Mouse (Mus musculus): Measurements from ENCODE around the gene Adarb2. TPM values are rescaled to one million over a fixed set of nuclear protein-coding genes. Genes with fewer than 3 reads are reported as not detected.

Gene Adarb2
- polyA plus RNA-seq, 1 experiment, result not detected

DNA sequence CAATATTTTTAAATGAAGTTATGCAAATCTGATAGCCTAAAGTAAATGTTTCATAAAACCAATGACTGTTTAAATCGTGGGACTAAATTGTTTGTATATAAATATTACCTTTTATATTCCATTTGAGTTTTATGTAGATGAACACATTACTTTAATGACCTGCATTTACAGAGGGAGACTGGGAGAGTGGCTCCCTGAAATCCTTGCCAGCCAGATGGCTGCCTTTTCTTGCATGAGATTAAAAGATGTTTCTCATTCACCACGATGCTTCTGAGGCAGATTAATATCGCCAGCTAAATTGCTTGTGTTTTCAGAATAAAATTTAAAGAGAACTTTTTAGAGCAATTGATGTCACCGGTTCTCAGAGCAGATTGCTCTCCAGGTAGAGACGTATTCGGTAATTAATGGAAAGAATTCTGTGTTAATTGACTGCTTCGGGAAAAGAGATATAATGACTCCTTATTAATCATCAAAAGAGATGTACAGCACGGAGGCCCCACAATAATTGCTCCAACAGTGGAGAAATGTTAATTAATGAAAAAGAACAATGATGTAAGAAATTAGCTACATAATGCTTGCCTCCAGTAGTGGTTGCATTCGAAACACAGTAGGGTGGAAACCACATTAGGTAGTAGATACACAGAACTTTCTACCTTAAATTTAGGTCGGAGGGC, 527.4 kb downstream of the Adarb2 start:
- Histone ChIP-seq H3K4me3 (replicated peaks; ENCODE audit: control insufficient read depth, low read depth, low read length) (no peak overlapping the region), H3K27ac (ENCODE audit: control insufficient read depth, insufficient read depth, low read depth, low read length, poor library complexity) (no peak overlapping the region), H3K4me1 (ENCODE audit: control insufficient read depth, insufficient read depth, low read length) (no peaks in the 10 kb centered on the region)
- TF ChIP-seq CTCF (IDR thresholded peaks at IDR 0.05; ENCODE audit: control insufficient read depth, insufficient read depth, low read length) (no peak), POLR2A (IDR thresholded peaks at IDR 0.05; ENCODE audit: borderline replicate concordance, control insufficient read depth, low read depth, low read length) (no peak)
- 80% methylated on average over 10 of the region's 10 CpGs for WGBS

DNA sequence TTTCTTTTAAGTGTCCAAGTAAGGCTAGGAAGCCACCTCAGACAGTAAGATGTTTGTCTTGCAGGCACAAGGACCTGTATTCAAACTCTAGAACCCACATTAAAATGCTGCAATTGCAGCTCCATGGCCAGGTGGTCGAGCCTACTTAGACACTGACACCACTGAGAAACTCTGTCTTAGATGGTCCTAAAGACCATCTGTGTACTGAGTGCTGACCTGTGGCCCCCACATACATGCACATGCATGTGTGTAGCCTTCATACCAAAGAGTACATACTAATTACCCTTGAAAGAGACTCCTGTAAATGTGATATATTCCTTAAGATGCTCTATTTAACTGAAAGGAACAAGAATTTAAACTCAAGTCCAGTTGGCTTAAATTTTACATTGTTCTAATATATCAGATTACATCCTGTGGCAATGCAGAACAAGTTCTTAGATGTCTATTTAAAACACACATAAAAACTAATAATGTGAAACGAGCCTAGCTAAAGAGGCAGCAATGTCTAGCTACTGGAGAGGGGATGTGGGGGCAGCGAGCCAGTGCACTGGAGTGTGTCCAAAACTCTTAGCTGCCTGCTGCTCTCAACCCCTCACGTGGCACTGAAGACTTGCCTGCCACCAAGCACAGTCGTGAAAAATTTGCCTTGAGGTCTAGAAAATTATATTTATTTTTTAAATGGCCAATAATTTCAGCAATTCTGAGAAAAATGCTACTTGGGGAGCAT, 534.6 kb downstream of the Adarb2 start:
- no peak overlapping the region for H3K27ac ChIP-seq (ENCODE audit: control insufficient read depth, insufficient read depth, low read depth, low read length, poor library complexity)
- H3K4me3 ChIP-seq (replicated peaks; ENCODE audit: control insufficient read depth, low read depth, low read length), result no peak overlapping the region
- WGBS, result 54% methylated on average over 5 of the region's 5 CpGs
- H3K4me1 ChIP-seq (ENCODE audit: control insufficient read depth, insufficient read depth, low read length), result no peaks in the 10 kb centered on the region
- no peak for TF ChIP-seq CTCF (IDR thresholded peaks at IDR 0.05; ENCODE audit: control insufficient read depth, insufficient read depth, low read length)
- TF ChIP-seq POLR2A (IDR thresholded peaks at IDR 0.05; ENCODE audit: borderline replicate concordance, control insufficient read depth, low read depth, low read length), result no peak

DNA sequence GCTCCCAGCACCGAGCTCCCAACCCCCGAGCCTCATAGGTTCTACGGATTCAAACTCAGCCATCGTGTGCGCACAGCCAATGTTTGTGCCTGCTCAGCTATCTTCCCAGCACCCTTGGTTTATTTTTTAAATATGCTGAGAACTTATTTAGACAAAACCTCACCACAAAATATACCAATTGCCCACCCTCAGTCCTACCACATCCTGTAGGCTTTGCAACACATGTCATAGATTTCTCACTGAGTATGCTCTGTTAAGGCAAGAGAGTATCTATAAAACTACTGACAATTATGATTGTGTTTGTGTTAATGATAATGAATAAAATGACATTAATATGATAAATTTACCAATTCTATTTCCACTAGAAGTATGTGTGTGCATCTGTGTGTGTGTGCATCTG, 540.1 kb downstream of the Adarb2 start:
- no peak overlapping the region for H3K4me3 ChIP-seq (replicated peaks; ENCODE audit: control insufficient read depth, low read depth, low read length)
- TF ChIP-seq CTCF (IDR thresholded peaks at IDR 0.05; ENCODE audit: control insufficient read depth, insufficient read depth, low read length) (no peak), POLR2A (IDR thresholded peaks at IDR 0.05; ENCODE audit: borderline replicate concordance, control insufficient read depth, low read depth, low read length) (no peak)
- WGBS, result 69% methylated on average over 5 of the region's 5 CpGs
- H3K27ac ChIP-seq (ENCODE audit: control insufficient read depth, insufficient read depth, low read depth, low read length, poor library complexity), result no peak overlapping the region
- no peaks in the 10 kb centered on the region for H3K4me1 ChIP-seq (ENCODE audit: control insufficient read depth, insufficient read depth, low read length)

DNA sequence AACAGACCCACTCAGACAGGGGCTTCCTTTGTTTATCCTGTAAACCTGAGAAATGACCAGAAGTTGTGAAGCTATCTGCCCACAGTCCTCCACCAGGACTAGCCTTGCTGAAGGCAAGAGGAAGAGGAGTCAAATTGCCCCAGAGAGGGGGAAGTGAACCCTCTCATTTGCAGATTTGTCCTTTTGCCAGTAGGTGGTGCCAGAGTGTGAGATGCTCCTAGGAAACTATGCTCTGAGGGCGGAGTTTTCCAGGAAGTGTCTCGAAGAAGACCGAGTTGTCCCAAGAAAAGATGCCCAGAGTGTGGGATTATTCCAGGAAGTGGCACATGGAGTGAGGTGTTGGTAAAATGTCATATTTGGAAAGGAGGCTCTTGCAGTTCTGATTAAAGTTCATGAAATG, 541.9 kb downstream of the Adarb2 start:
- Histone ChIP-seq H3K4me3 (replicated peaks; ENCODE audit: control insufficient read depth, low read depth, low read length) (no peak overlapping the region), H3K27ac (ENCODE audit: control insufficient read depth, insufficient read depth, low read depth, low read length, poor library complexity) (no peak overlapping the region), H3K4me1 (ENCODE audit: control insufficient read depth, insufficient read depth, low read length) (no peaks in the 10 kb centered on the region)
- no peak for TF ChIP-seq CTCF (IDR thresholded peaks at IDR 0.05; ENCODE audit: control insufficient read depth, insufficient read depth, low read length)
- no peak for TF ChIP-seq POLR2A (IDR thresholded peaks at IDR 0.05; ENCODE audit: borderline replicate concordance, control insufficient read depth, low read depth, low read length)
- WGBS, result 61% methylated on average over 3 of the region's 3 CpGs

DNA sequence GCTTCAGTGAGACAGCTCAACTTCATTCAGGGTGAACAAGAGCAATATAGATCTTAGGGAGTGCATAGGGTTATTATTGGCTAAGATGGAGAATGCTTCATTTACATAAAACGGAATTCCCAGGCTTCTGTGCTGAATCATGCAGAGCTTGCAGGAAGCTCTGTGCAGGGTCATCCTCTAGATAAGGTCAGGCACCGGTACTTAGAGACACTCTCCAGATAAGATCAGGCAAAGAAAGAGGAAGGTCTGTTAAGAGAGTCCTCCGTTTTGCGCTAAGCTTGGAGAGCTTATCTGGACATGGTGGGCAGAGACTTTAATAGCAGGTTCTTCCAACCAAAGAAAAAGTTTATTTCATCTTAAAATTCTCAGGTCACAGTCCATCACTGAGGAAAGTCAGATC, 542.9 kb downstream of the Adarb2 start:
- TF ChIP-seq POLR2A (IDR thresholded peaks at IDR 0.05; ENCODE audit: borderline replicate concordance, control insufficient read depth, low read depth, low read length), result no peak
- TF ChIP-seq CTCF (IDR thresholded peaks at IDR 0.05; ENCODE audit: control insufficient read depth, insufficient read depth, low read length), result no peak
- Histone ChIP-seq H3K4me1 (ENCODE audit: control insufficient read depth, insufficient read depth, low read length) (no peaks in the 10 kb centered on the region), H3K4me3 (replicated peaks; ENCODE audit: control insufficient read depth, low read depth, low read length) (no peak overlapping the region), H3K27ac (ENCODE audit: control insufficient read depth, insufficient read depth, low read depth, low read length, poor library complexity) (no peak overlapping the region)
- 34% methylated on average over 4 of the region's 4 CpGs for WGBS

DNA sequence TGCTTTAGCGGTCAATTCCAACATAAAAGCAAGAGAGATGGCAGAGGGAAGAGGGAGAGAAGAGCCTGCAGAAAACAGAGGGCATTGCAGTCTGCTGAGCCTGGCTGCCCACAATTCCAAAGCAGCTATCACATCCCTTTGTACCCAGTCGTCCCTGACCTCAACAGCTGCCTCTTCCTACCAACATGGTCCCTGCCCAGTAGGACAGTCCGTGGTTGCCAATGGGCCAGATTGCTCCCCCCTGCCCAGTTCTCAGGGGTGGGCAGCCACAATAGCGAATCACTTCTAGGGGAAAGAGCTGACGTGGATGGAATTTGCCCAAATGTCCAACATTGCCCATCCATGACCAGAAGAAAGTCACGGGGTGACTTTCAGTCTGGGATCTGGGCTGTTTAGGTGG, 546.8 kb downstream of the Adarb2 start:
- TF ChIP-seq POLR2A (IDR thresholded peaks at IDR 0.05; ENCODE audit: borderline replicate concordance, control insufficient read depth, low read depth, low read length) (no peak), CTCF (IDR thresholded peaks at IDR 0.05; ENCODE audit: control insufficient read depth, insufficient read depth, low read length) (no peak)
- Histone ChIP-seq H3K27ac (ENCODE audit: control insufficient read depth, insufficient read depth, low read depth, low read length, poor library complexity) (no peak overlapping the region), H3K4me3 (replicated peaks; ENCODE audit: control insufficient read depth, low read depth, low read length) (no peak overlapping the region), H3K4me1 (ENCODE audit: control insufficient read depth, insufficient read depth, low read length) (no peaks in the 10 kb centered on the region)
- 82% methylated on average over 6 of the region's 6 CpGs for WGBS

DNA sequence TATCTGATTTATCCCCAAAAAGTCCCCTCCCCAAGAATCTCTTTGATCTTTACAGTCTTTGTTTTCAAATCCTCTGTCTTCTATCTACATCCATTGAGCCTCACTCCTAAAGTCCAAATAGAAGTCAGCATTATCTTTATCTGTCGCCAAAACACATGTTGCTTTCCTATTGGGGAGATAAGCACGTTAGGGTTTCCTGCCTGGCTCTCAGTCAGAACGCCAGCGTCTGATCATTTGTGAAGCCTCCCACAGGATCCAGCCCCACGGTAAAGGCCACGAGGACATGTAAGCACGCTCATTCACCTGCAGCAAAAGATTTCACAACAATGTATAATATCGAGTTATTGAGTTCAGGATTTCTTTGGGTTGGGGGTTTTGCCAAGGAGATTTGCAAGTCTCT, 558.3 kb downstream of the Adarb2 start:
- no peak for TF ChIP-seq CTCF (IDR thresholded peaks at IDR 0.05; ENCODE audit: control insufficient read depth, insufficient read depth, low read length)
- no peak for TF ChIP-seq POLR2A (IDR thresholded peaks at IDR 0.05; ENCODE audit: borderline replicate concordance, control insufficient read depth, low read depth, low read length)
- no peaks in the 10 kb centered on the region for H3K4me1 ChIP-seq (ENCODE audit: control insufficient read depth, insufficient read depth, low read length)
- no peak overlapping the region for H3K4me3 ChIP-seq (replicated peaks; ENCODE audit: control insufficient read depth, low read depth, low read length)
- no peak overlapping the region for H3K27ac ChIP-seq (ENCODE audit: control insufficient read depth, insufficient read depth, low read depth, low read length, poor library complexity)
- WGBS, result 17% methylated on average over 8 of the region's 8 CpGs

DNA sequence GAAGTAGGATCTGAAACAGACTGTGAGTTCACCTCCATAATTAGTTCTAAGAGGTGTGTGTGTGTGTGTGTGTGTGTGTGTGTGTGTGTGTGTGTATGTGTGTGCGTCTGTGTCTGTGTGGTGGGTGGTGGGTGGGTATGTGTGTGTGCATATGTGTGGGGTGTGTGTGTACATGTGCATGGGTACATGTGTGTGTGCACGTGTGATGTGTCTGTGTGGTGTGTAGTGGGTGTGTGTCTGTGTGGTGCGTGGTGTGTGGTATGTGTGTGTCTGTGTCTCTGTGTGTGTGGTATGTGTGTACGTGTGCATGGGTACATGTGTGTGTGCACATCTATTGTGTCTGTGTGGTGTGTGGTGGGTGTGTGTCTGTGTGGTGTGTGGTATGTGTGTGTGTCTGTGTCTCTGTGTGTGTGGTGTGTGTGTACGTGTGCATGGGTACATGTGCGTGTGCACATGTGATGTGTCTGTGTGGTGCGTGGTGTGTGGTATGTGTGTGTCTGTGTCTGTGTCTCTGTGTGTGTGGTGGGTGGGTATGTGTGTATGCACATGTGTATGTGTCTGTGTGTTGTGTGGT, 567.1 kb downstream of the Adarb2 start:
- no peak for TF ChIP-seq POLR2A (IDR thresholded peaks at IDR 0.05; ENCODE audit: borderline replicate concordance, control insufficient read depth, low read depth, low read length)
- no peak for TF ChIP-seq CTCF (IDR thresholded peaks at IDR 0.05; ENCODE audit: control insufficient read depth, insufficient read depth, low read length)
- Histone ChIP-seq H3K4me1 (ENCODE audit: control insufficient read depth, insufficient read depth, low read length) (no peaks in the 10 kb centered on the region), H3K27ac (ENCODE audit: control insufficient read depth, insufficient read depth, low read depth, low read length, poor library complexity) (no peak overlapping the region), H3K4me3 (replicated peaks; ENCODE audit: control insufficient read depth, low read depth, low read length) (no peak overlapping the region)
- 82% methylated on average over 7 of the region's 7 CpGs for WGBS
